Mouse (Mus musculus): ENCODE data around the gene Scamp5. TPM values are rescaled to one million over a fixed set of nuclear protein-coding genes. Genes with fewer than 3 reads are reported as not detected.

Scamp5 gene
- polyA plus RNA-seq, 1 experiment: 119 TPM

DNA sequence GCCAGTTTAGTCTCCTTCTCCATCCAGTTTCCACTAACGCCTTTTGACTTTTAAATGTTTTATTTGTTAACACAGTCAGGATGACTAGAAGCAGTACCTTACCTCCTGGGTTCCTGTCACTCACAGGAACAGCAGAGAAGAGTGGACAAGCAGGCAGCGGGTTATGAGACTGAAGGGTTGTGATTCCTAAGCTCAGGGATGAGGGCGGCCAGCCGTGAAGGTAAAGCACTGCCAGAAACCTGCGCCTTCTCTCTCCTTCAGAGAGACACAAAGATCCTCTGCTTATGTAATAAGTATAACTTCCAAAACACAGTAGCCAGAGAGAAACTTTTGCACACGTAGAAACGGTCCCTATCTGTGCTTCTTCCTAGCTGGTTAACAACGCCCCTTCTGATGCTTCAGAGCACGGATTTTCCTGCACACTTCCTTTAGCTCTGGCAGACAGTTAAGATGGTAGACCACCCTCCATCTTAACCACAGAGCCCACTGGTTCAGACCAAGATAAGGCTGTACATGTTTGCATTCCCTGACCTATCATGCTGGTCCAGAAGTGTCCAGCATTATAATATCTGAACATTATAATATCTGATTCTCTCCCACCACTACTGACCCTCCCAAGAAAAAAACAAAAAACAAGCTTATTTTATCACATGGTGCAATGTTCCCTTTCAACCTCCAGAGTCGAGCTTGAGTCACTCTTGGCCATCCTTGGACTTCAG is 29.8 kb downstream of the Scamp5 start:
- H3K27me3 ChIP-seq (ENCODE audit: control insufficient read depth, insufficient read depth, low read length): no peaks in the 10 kb centered on the region
- H3K4me3 ChIP-seq (ENCODE audit: low read depth, low read length): no peak overlapping the region
- TF ChIP-seq CTCF (IDR thresholded peaks at IDR 0.05; ENCODE audit: extremely low read depth, insufficient read length, insufficient replicate concordance, low read depth, low read length): no peak
- no peak for TF ChIP-seq POLR2A (IDR thresholded peaks at IDR 0.05; ENCODE audit: low read depth, low read length)
- 84% methylated on average over 10 of the region's 10 CpGs for WGBS
- no peak overlapping the region for H3K27ac ChIP-seq (ENCODE audit: insufficient read depth, low read depth, low read length)
- peaks cover 3% of the 10 kb centered on the region for H3K36me3 ChIP-seq (ENCODE audit: control insufficient read depth, insufficient read depth, low read length)
- H3K4me1 ChIP-seq (ENCODE audit: control insufficient read depth, insufficient read depth, insufficient read length, low read length): peaks cover 8% of the 10 kb centered on the region; the same call in 1 of the 2 replicates

GRCm38 (mm10) chr9:57436166-57436565 is 31.7 kb downstream of the Scamp5 start:
- Histone ChIP-seq H3K4me3 (ENCODE audit: low read depth, low read length) (no peak overlapping the region), H3K27me3 (ENCODE audit: control insufficient read depth, insufficient read depth, low read length) (no peaks in the 10 kb centered on the region), H3K36me3 (ENCODE audit: control insufficient read depth, insufficient read depth, low read length) (no peaks in the 10 kb centered on the region), H3K4me1 (ENCODE audit: control insufficient read depth, insufficient read depth, insufficient read length, low read length) (peaks cover 8% of the 10 kb centered on the region; the same call in 1 of the 2 replicates), H3K27ac (ENCODE audit: insufficient read depth, low read depth, low read length) (no peak overlapping the region)
- TF ChIP-seq CTCF (IDR thresholded peaks at IDR 0.05; ENCODE audit: extremely low read depth, insufficient read length, insufficient replicate concordance, low read depth, low read length): no peak
- TF ChIP-seq POLR2A (IDR thresholded peaks at IDR 0.05; ENCODE audit: low read depth, low read length): no peak
- WGBS: 83% methylated on average over 5 of the region's 5 CpGs

DNA sequence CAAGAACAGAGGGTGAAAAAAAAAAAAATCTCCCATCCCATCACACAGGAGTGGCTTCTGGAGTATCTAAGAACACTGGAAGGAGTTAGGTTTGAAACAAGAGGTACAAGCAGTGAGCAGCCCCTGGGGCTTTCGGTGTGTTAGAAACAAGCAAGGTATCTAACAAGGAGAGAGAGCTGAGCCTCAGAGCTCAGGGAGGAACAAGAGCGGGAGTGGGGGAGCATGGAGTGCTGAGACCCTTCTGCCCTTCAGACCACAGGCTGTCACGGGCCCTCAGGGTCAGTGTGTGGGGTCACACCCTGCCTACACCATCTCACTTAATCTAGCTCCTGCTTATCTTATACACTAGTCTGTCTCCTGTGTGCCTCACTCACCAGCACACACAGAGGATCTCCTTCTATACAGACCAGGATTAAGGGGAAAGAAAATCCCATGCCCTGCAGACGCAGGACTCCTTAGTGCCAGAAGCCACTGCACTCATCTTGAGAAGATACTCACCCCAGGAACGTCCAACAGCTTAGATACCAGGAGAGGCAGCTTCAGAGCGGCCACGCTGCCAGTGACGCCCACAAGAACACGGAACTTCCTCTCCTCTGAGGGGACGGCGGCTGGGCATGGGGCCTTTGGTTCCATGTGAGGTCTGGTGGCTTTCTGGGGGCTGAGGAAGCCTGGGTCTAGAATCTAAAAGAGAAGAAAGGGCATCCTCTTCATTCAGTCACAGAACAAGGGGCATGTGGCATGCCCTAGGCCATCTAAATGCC is 33.3 kb downstream of the Scamp5 start:
- TF ChIP-seq CTCF (IDR thresholded peaks at IDR 0.05; ENCODE audit: extremely low read depth, insufficient read length, insufficient replicate concordance, low read depth, low read length) (no peak), POLR2A (IDR thresholded peaks at IDR 0.05; ENCODE audit: low read depth, low read length) (no peak)
- H3K36me3 ChIP-seq (ENCODE audit: control insufficient read depth, insufficient read depth, low read length): no peaks in the 10 kb centered on the region
- WGBS: 89% methylated on average over 11 of the region's 11 CpGs

GRCm38 (mm10) chr9:57433097-57434032 is 34.5 kb downstream of the Scamp5 start:
- H3K4me3 ChIP-seq (ENCODE audit: low read depth, low read length): no peak overlapping the region
- TF ChIP-seq CTCF (IDR thresholded peaks at IDR 0.05; ENCODE audit: extremely low read depth, insufficient read length, insufficient replicate concordance, low read depth, low read length): peak; percentile 95; the same call in 1 of the 2 replicates
- TF ChIP-seq POLR2A (IDR thresholded peaks at IDR 0.05; ENCODE audit: low read depth, low read length): no peak
- H3K27ac ChIP-seq (ENCODE audit: insufficient read depth, low read depth, low read length): peak overlapping the region; percentile 54
- WGBS: 25% methylated on average over 11 of the region's 11 CpGs
- H3K27me3 ChIP-seq (ENCODE audit: control insufficient read depth, insufficient read depth, low read length): no peaks in the 10 kb centered on the region
- no peaks in the 10 kb centered on the region for H3K36me3 ChIP-seq (ENCODE audit: control insufficient read depth, insufficient read depth, low read length)
- H3K4me1 ChIP-seq (ENCODE audit: control insufficient read depth, insufficient read depth, insufficient read length, low read length): peaks cover 4% of the 10 kb centered on the region; the same call in 1 of the 2 replicates

More for the DNA sequence above, 33.3 kb downstream of the Scamp5 start:
- H3K4me3 ChIP-seq (ENCODE audit: low read depth, low read length): no peak overlapping the region
- H3K27me3 ChIP-seq (ENCODE audit: control insufficient read depth, insufficient read depth, low read length): no peaks in the 10 kb centered on the region
- peaks cover 8% of the 10 kb centered on the region; the same call in 1 of the 2 replicates for H3K4me1 ChIP-seq (ENCODE audit: control insufficient read depth, insufficient read depth, insufficient read length, low read length)
- H3K27ac ChIP-seq (ENCODE audit: insufficient read depth, low read depth, low read length): no peak overlapping the region

- Histone ChIP-seq H3K36me3 (ENCODE audit: control insufficient read depth, insufficient read depth, low read length) (no peaks in the 10 kb centered on the region), H3K27ac (ENCODE audit: insufficient read depth, low read depth, low read length) (no peak overlapping the region), H3K4me3 (ENCODE audit: low read depth, low read length) (no peak overlapping the region), H3K4me1 (ENCODE audit: control insufficient read depth, insufficient read depth, insufficient read length, low read length) (peaks cover 4% of the 10 kb centered on the region; the same call in 1 of the 2 replicates), H3K27me3 (ENCODE audit: control insufficient read depth, insufficient read depth, low read length) (no peaks in the 10 kb centered on the region)
- TF ChIP-seq POLR2A (IDR thresholded peaks at IDR 0.05; ENCODE audit: low read depth, low read length) (no peak), CTCF (IDR thresholded peaks at IDR 0.05; ENCODE audit: extremely low read depth, insufficient read length, insufficient replicate concordance, low read depth, low read length) (no peak)
- 91% methylated on average over 3 of the region's 3 CpGs for WGBS
Observed at GRCm38 (mm10) chr9:57432480-57432879, 35.4 kb downstream of the Scamp5 start.

DNA sequence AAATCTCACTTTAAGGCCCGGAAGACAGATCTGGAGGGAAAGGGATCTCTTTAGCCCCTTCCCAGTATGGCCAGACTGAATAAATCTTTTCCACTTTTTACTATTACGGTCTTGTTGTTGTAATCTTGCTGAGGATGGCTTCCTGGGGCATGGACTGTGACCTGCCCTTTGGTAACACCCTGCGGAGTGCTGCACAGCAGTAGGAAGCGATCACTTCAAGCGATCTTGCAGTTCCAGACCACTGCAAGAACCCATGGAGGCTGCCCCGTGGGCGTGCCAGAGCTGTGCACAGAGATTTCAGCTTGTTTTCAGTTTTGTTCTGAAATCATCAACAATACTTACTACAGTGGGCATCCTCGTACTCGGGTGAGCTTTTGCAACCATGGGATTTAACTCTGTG is 36.7 kb downstream of the Scamp5 start:
- H3K27me3 ChIP-seq (ENCODE audit: control insufficient read depth, insufficient read depth, low read length): no peaks in the 10 kb centered on the region
- H3K36me3 ChIP-seq (ENCODE audit: control insufficient read depth, insufficient read depth, low read length): no peaks in the 10 kb centered on the region
- WGBS: 52% methylated on average over 9 of the region's 9 CpGs
- H3K4me1 ChIP-seq (ENCODE audit: control insufficient read depth, insufficient read depth, insufficient read length, low read length): peaks cover 4% of the 10 kb centered on the region; the same call in 1 of the 2 replicates
- no peak overlapping the region for H3K4me3 ChIP-seq (ENCODE audit: low read depth, low read length)
- no peak overlapping the region for H3K27ac ChIP-seq (ENCODE audit: insufficient read depth, low read depth, low read length)
- TF ChIP-seq CTCF (IDR thresholded peaks at IDR 0.05; ENCODE audit: extremely low read depth, insufficient read length, insufficient replicate concordance, low read depth, low read length) (no peak), POLR2A (IDR thresholded peaks at IDR 0.05; ENCODE audit: low read depth, low read length) (no peak)
